Mouse (Mus musculus) monocyte, adult 2 months (primary cell): ENCODE data around the gene Vegfc.

ENCODE experiments used
- DNase-seq, 2 experiments: peaks; one replicate each; pipeline ENCODE4 v3.0.0; 2022; ENCODE audit warnings: low spot score in 2 of 2, low read depth in 1 of 2

Gene Vegfc

GRCm38 (mm10) chr8:54077271-54078120, at the start of gene Vegfc:
Vegfc (plus strand) TSS chr8:54077606.
- no peak for DNase-seq

- DNase-seq, result no peak
These were observed 42.8 kb upstream of the Vegfc start for GRCm38 (mm10) chr8:54034584-54034983.

- DNase-seq, result no peak
These were observed 34.8 kb upstream of the Vegfc start for GRCm38 (mm10) chr8:54042601-54043000.

- DNase-seq, result no peak
These were observed 33.9 kb upstream of the Vegfc start for GRCm38 (mm10) chr8:54043468-54043867.

GRCm38 (mm10) chr8:54053210-54053609, 24.2 kb upstream of the Vegfc start:
- no peak for DNase-seq

- DNase-seq, result no peak
These were observed 11.9 kb upstream of the Vegfc start for GRCm38 (mm10) chr8:54065492-54065891.

GRCm38 (mm10) chr8:54076301-54076700, 1.1 kb upstream of the Vegfc start:
- no peak for DNase-seq

GRCm38 (mm10) chr8:54076791-54077270, 575 bp upstream of the Vegfc start:
- DNase-seq, result no peak

GRCm38 (mm10) chr8:54078121-54078440, 675 bp downstream of the Vegfc start:
- DNase-seq, result no peak

GRCm38 (mm10) chr8:54079001-54079400, 1.6 kb downstream of the Vegfc start:
- DNase-seq, result no peak

- no peak for DNase-seq
These were observed 2.2 kb downstream of the Vegfc start for GRCm38 (mm10) chr8:54079601-54080000.

- no peak for DNase-seq
These were observed 8.5 kb downstream of the Vegfc start for GRCm38 (mm10) chr8:54085896-54086295.

- DNase-seq, result no peak
These were observed 9.7 kb downstream of the Vegfc start for GRCm38 (mm10) chr8:54087114-54087513.

- DNase-seq, result no peak
These were observed 11.8 kb downstream of the Vegfc start for GRCm38 (mm10) chr8:54089204-54089603.

GRCm38 (mm10) chr8:54089901-54090300, 12.5 kb downstream of the Vegfc start:
- no peak for DNase-seq

- no peak for DNase-seq
These were observed 22.7 kb downstream of the Vegfc start for GRCm38 (mm10) chr8:54100058-54100457.

- DNase-seq, result no peak
These were observed 37.2 kb downstream of the Vegfc start for GRCm38 (mm10) chr8:54114581-54114980.

GRCm38 (mm10) chr8:54120115-54120514, 42.7 kb downstream of the Vegfc start:
- no peak for DNase-seq

GRCm38 (mm10) chr8:54121942-54122341, 44.5 kb downstream of the Vegfc start:
- DNase-seq, result no peak

- no peak for DNase-seq
These were observed 44.9 kb downstream of the Vegfc start for GRCm38 (mm10) chr8:54122345-54122744.

- no peak for DNase-seq
These were observed 53.2 kb downstream of the Vegfc start for GRCm38 (mm10) chr8:54130558-54130957.

GRCm38 (mm10) chr8:54153240-54153639, 75.8 kb downstream of the Vegfc start:
- no peak for DNase-seq

- no peak for DNase-seq
These were observed 86.1 kb downstream of the Vegfc start for GRCm38 (mm10) chr8:54163505-54163904.
